Mouse (Mus musculus): ENCODE data around the gene 9530003J23Rik.

DNA sequence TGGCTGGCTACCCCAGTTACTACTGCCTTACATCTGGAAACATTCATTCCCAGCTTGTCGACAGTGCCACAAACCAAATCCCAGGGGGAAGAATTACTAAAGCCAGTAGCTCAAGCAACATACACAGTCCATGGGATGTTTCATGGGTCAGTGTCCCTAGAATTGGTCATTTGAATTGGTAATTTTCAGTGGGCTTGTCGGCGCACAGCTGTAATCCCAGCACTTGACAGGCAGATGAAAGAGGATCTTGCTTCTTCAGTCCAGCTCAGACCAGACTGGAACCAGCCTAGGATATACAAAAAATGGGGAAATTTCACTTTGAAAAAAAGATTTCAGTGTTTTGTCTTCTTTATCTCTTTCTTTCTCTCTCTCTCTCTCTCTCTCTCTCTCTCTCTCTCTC is 38.8 kb downstream of the 9530003J23Rik start:
- TF ChIP-seq POLR2A (IDR thresholded peaks at IDR 0.05; ENCODE audit: low read depth, low read length) = no peak
- no peak for TF ChIP-seq CTCF (IDR thresholded peaks at IDR 0.05; ENCODE audit: extremely low read depth, insufficient read length, insufficient replicate concordance, low read depth, low read length)

All from small intestine, adult 2 months (tissue).